ENCODE assay signal across 8 mouse cellular contexts in genomic region chr1:42952734-42953481, GRCm38 (mm10). TPM values are rescaled to one million over a fixed set of nuclear protein-coding genes. Genes with fewer than 3 reads are reported as not detected.
A peak's percentile ranks its signal among the peaks of the same experiment; 100 is the strongest.
DNase-seq lines count a peak whose midpoint lies in the region; ATAC-seq lines count a peak whose summit lies in the region.

Gpr45 (plus strand) TSS chr1:42952872.

- H3K36me3 ChIP-seq in embryonic facial prominence, embryonic 10.5 days (replicated peaks), result no peaks in the 10 kb centered on the region
- no peaks in the 10 kb centered on the region for H3K36me3 ChIP-seq in heart, embryonic 13.5 days
- no peaks in the 10 kb centered on the region for H3K36me3 ChIP-seq in lung, embryonic 15.5 days

- H3K4me1 ChIP-seq in embryonic facial prominence, embryonic 10.5 days, result peaks cover 16% of the 10 kb centered on the region
- peaks cover 4% of the 10 kb centered on the region for H3K4me1 ChIP-seq in heart, embryonic 13.5 days
- H3K4me1 ChIP-seq in lung, embryonic 15.5 days, result peaks cover 12% of the 10 kb centered on the region

- peaks cover 7% of the 10 kb centered on the region for H3K27me3 ChIP-seq in embryonic facial prominence, embryonic 10.5 days (replicated peaks; ENCODE audit: low read depth, poor library complexity, severe bottlenecking)
- peaks cover 20% of the 10 kb centered on the region for H3K27me3 ChIP-seq in heart, embryonic 13.5 days (replicated peaks)
- H3K27me3 ChIP-seq in lung, embryonic 15.5 days, result no peaks in the 10 kb centered on the region

- peak within 1 kb of the TSS; percentile 97 for H3K27ac ChIP-seq in embryonic facial prominence, embryonic 10.5 days (replicated peaks)
- H3K27ac ChIP-seq in heart, embryonic 13.5 days (replicated peaks), result no peak within 1 kb of the TSS
- H3K27ac ChIP-seq in lung, embryonic 15.5 days, result peak within 1 kb of the TSS; percentile 19; the same call in 1 of the 2 replicates

- peak within 1 kb of the TSS; percentile 83 for H3K9ac ChIP-seq in heart, embryonic 13.5 days
- H3K9ac ChIP-seq in lung, embryonic 15.5 days, result peak within 1 kb of the TSS; percentile 60

- H3K4me3 ChIP-seq in embryonic facial prominence, embryonic 10.5 days, result peak within 1 kb of the TSS; percentile 91
- H3K4me3 ChIP-seq in heart, embryonic 13.5 days, result peak within 1 kb of the TSS; percentile 78
- peak within 1 kb of the TSS; percentile 80 for H3K4me3 ChIP-seq in lung, embryonic 15.5 days

- WGBS in embryonic facial prominence, embryonic 10.5 days, result 1% methylated on average over 71 of the region's 71 CpGs
- WGBS in heart, embryonic 13.5 days, result 2% methylated on average over 47 of the region's 71 CpGs
- WGBS in lung, embryonic 15.5 days, result under 1% methylated on average over 52 of the region's 71 CpGs

- ATAC-seq in heart, embryonic 13.5 days (ENCODE audit: extremely low read depth, insufficient number of reproducible peaks, low FRiP score, low TSS enrichment), result peak; percentile 45; the same call in 1 of the 2 replicates
- peak; percentile 81 for ATAC-seq in lung, embryonic 15.5 days (ENCODE audit: borderline replicate concordance, extremely low read depth, low FRiP score, low TSS enrichment)
- ATAC-seq in monocyte, adult 5-6 weeks (replicated peaks; ENCODE audit: insufficient number of reproducible peaks, low FRiP score, low TSS enrichment, poor library complexity, severe bottlenecking), result no peak

- H3K4me2 ChIP-seq in heart, embryonic 13.5 days, result peak within 1 kb of the TSS; percentile 94
- peak within 1 kb of the TSS; percentile 99 for H3K4me2 ChIP-seq in lung, embryonic 15.5 days

- peak; percentile 47 for DNase-seq in CD4-positive helper T cell, adult 2 months (ENCODE audit: low read depth, low spot score)
- DNase-seq in adrenal gland, adult 2 months, result peak; percentile 38
- peak; percentile 80 for DNase-seq in embryonic facial prominence, embryonic 10.5 days (ENCODE audit: low spot score)
- peak; percentile 63 for DNase-seq in layer of hippocampus, adult 9-11 months
- DNase-seq in retina, postnatal 7 days (ENCODE audit: low read depth, low spot score), result peak; percentile 30

- H3K9me3 ChIP-seq in embryonic facial prominence, embryonic 10.5 days, result no peaks in the 10 kb centered on the region
- no peaks in the 10 kb centered on the region for H3K9me3 ChIP-seq in heart, embryonic 13.5 days
- H3K9me3 ChIP-seq in lung, embryonic 15.5 days, result no peaks in the 10 kb centered on the region

RNA-seq across cellular contexts. Expression of gene Gpr45, which starts in this region (rescaled TPM):
- 1 to 10 TPM; 1.3 to 5.3 TPM for total RNA-seq in adrenal gland, adult 2 months (2021)
- polyA plus RNA-seq in adrenal gland, adult 2 months (2012; rRNA removed), result 1.0 and 1.8 TPM in 2 replicates
- polyA plus RNA-seq in embryonic facial prominence, embryonic 10.5 days (2016; fragmentation: Nextera tagmentation; extraction: Ambion mirVana), result 13.1 and 14.7 TPM in 2 replicates
- 1.9 and 2.6 TPM in 2 replicates for polyA plus RNA-seq in heart, embryonic 13.5 days (2015; fragmentation: Nextera tagmentation; extraction: Ambion mirVana)
- polyA plus RNA-seq in lung, embryonic 15.5 days (2015; fragmentation: Nextera tagmentation; extraction: Ambion mirVana), result 3.6 TPM in 2 replicates
- not detected in 3 replicates for total RNA-seq in monocyte, adult 5-6 weeks (2017)

Comparison
In these comparisons a context has a peak if more than half of its experiments do, and no peak if none do; other contexts are left out.
1. DNase-seq: peak in every context shown above with its lines; median percentile 80 in embryonic facial prominence, embryonic 10.5 days; 63 in layer of hippocampus, adult 9-11 months; 47 in CD4-positive helper T cell, adult 2 months; 38 in adrenal gland, adult 2 months; 30 in retina, postnatal 7 days.